Mouse (Mus musculus) myocyte (in vitro differentiated cells): Measurements from ENCODE around the gene Olfr1375. TPM values are rescaled to one million over a fixed set of nuclear protein-coding genes. Genes with fewer than 3 reads are reported as not detected.
A peak's percentile ranks its signal among the peaks of the same experiment; 100 is the strongest.

Experiments
- H3K27me3 ChIP-seq: one replicate; pipeline ENCODE4 v1.6.1; 2011; ENCODE audit not compliant: control insufficient read depth, insufficient read depth, insufficient read length
- H3K36me3 ChIP-seq: one replicate; pipeline ENCODE4 v1.6.1; 2011; ENCODE audit not compliant: control insufficient read depth, insufficient read depth
- H3K4me2 ChIP-seq: one replicate; pipeline ENCODE4 v1.6.1; 2011; ENCODE audit warnings: low read depth, control low read depth
- H3K4me3 ChIP-seq: one replicate; pipeline ENCODE4 v1.5.1; 2011; ENCODE audit warnings: mild to moderate bottlenecking, control low read depth, moderate library complexity
- H3K79me2 ChIP-seq: one replicate; pipeline ENCODE4 v1.6.1; 2011; ENCODE audit not compliant: control insufficient read depth, insufficient read depth
- H3ac ChIP-seq: one replicate; pipeline ENCODE4 v1.6.1; 2011; ENCODE audit not compliant: control insufficient read depth, insufficient read length
- CEBPB ChIP-seq: IDR thresholded peaks from 2 replicates; pipeline ENCODE4 v1.6.1; 2011; ENCODE audit warnings: mild to moderate bottlenecking, moderate library complexity; ENCODE audit not compliant: poor library complexity, insufficient read depth, severe bottlenecking
- E2F4 ChIP-seq: IDR thresholded peaks from one replicate; pipeline ENCODE4 v1.6.1; 2011; ENCODE audit warnings: mild to moderate bottlenecking, control low read depth, moderate library complexity; ENCODE audit not compliant: insufficient read depth
- MAX ChIP-seq: IDR thresholded peaks from one replicate; pipeline ENCODE4 v1.6.1; 2011; ENCODE audit warnings: low read depth, mild to moderate bottlenecking, control low read depth
- MYOD1 ChIP-seq, 3 experiments: IDR thresholded peaks; one replicate each; pipeline ENCODE4 v1.6.1; 2011; ENCODE audit warnings: control low read depth in 2 of 3, low read depth in 2 of 3, mild to moderate bottlenecking in 2 of 3, moderate library complexity in 1 of 3; ENCODE audit not compliant: insufficient read length in 2 of 3, control insufficient read depth in 1 of 3
- MYOG ChIP-seq, 3 experiments: IDR thresholded peaks; one replicate each; pipeline ENCODE4 v1.6.1; 2011; ENCODE audit warnings: control low read depth in 2 of 3, low read depth in 2 of 3, mild to moderate bottlenecking in 2 of 3; ENCODE audit not compliant: insufficient read length in 2 of 3, control insufficient read depth in 1 of 3, insufficient read depth in 1 of 3
- POLR2A ChIP-seq: IDR thresholded peaks from one replicate; pipeline ENCODE4 v1.6.1; 2011; ENCODE audit warnings: low read depth, mild to moderate bottlenecking, control low read depth, moderate library complexity; ENCODE audit not compliant: insufficient read length
- POLR2AphosphoS2 ChIP-seq: IDR thresholded peaks from one replicate; pipeline ENCODE4 v1.6.1; 2011; ENCODE audit warnings: low read depth, control low read depth; ENCODE audit not compliant: insufficient read length
- REST ChIP-seq: IDR thresholded peaks from one replicate; pipeline ENCODE4 v1.6.1; 2011; ENCODE audit warnings: mild to moderate bottlenecking, control low read depth, moderate library complexity; ENCODE audit not compliant: insufficient read depth, insufficient read length
- SRF ChIP-seq: IDR thresholded peaks from one replicate; pipeline ENCODE4 v1.6.1; 2011; ENCODE audit warnings: low read depth; ENCODE audit not compliant: control insufficient read depth, insufficient read length
- TCF12 ChIP-seq: IDR thresholded peaks from one replicate; pipeline ENCODE4 v1.6.1; 2011; ENCODE audit warnings: mild to moderate bottlenecking, control low read depth; ENCODE audit not compliant: poor library complexity, insufficient read depth, severe bottlenecking
- TCF3 ChIP-seq: IDR thresholded peaks from one replicate; pipeline ENCODE4 v1.6.1; 2011; ENCODE audit warnings: low read depth, control low read depth; ENCODE audit not compliant: insufficient read length
- USF1 ChIP-seq: IDR thresholded peaks from one replicate; pipeline ENCODE4 v1.6.1; 2011; ENCODE audit warnings: low read depth, mild to moderate bottlenecking, control low read depth, moderate library complexity
- polyA plus RNA-seq: library from polyadenylated mRNA; unstranded; fragments of >200 nt; fragmentation: generic; extraction: Trizol; gene quantifications from one replicate; pipeline ENCODE4 v1.2.1, GENCODE M21; 2012; ENCODE audit warnings: missing spikeins

Gene Olfr1375
- polyA plus RNA-seq, 1 experiment = not detected

GRCm38 (mm10) chr11:51063841-51064240, 15.9 kb downstream of the Olfr1375 start:
- H3ac ChIP-seq = no peak overlapping the region
- H3K79me2 ChIP-seq = no peaks in the 10 kb centered on the region
- H3K27me3 ChIP-seq = no peaks in the 10 kb centered on the region
- no peak overlapping the region for H3K4me2 ChIP-seq
- H3K36me3 ChIP-seq = peaks cover 15% of the 10 kb centered on the region
- no peak overlapping the region for H3K4me3 ChIP-seq
- TF ChIP-seq MAX (no peak), MYOG (IDR thresholded peaks at IDR 0.05; ENCODE audit: control insufficient read depth in 1 of 3, insufficient read depth in 1 of 3, insufficient read length in 2 of 3, low read depth in 2 of 3) (no peak), MYOD1 (IDR thresholded peaks at IDR 0.05; ENCODE audit: control insufficient read depth in 1 of 3, insufficient read length in 2 of 3, low read depth in 2 of 3) (no peak), E2F4 (no peak), POLR2AphosphoS2 (no peak), TCF12 (no peak), USF1 (no peak), TCF3 (no peak)

DNA sequence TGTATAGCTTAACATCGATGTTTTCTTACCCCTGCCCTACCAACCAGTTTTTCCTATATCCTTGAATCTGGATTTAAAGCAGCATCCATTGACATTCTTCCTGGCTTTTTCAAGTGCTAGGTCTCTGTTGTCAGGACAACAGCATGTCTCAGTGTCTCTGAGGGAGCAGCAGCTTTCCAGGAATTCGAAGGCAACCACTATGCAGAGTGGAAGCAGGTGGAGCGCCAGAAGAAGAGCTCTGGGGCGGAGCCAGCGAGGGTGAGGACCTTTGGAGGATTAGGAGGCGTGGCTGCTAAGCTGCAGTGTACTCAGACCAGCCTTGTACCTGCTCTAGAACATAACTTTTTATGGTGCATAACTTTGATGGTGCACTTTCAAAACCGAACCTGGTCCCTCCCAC, 36.6 kb downstream of the Olfr1375 start:
- Histone ChIP-seq H3ac (no peak overlapping the region), H3K36me3 (no peaks in the 10 kb centered on the region), H3K79me2 (no peaks in the 10 kb centered on the region), H3K27me3 (peaks cover 10% of the 10 kb centered on the region), H3K4me3 (no peak overlapping the region), H3K4me2 (no peak overlapping the region)
- TF ChIP-seq POLR2A = no peak
- no peak for TF ChIP-seq CEBPB
- no peak for TF ChIP-seq TCF12
- TF ChIP-seq MYOD1 (IDR thresholded peaks at IDR 0.05; ENCODE audit: control insufficient read depth in 1 of 3, insufficient read length in 2 of 3, low read depth in 2 of 3) = no peak
- TF ChIP-seq USF1 = no peak
- no peak for TF ChIP-seq MYOG (IDR thresholded peaks at IDR 0.05; ENCODE audit: control insufficient read depth in 1 of 3, insufficient read depth in 1 of 3, insufficient read length in 2 of 3, low read depth in 2 of 3)
- no peak for TF ChIP-seq POLR2AphosphoS2
- TF ChIP-seq TCF3 = no peak

GRCm38 (mm10) chr11:51085269-51085668, 37.4 kb downstream of the Olfr1375 start:
- TF ChIP-seq POLR2AphosphoS2 = no peak
- TF ChIP-seq TCF12 = no peak
- peak in 1 of 3 experiments; percentile 2 for TF ChIP-seq MYOD1 (IDR thresholded peaks at IDR 0.05; ENCODE audit: control insufficient read depth in 1 of 3, insufficient read length in 2 of 3, low read depth in 2 of 3)
- no peak for TF ChIP-seq SRF
- TF ChIP-seq MYOG (IDR thresholded peaks at IDR 0.05; ENCODE audit: control insufficient read depth in 1 of 3, insufficient read depth in 1 of 3, insufficient read length in 2 of 3, low read depth in 2 of 3) = no peak
- TF ChIP-seq USF1 = no peak
- TF ChIP-seq REST = no peak
- Histone ChIP-seq H3K79me2 (no peaks in the 10 kb centered on the region), H3K36me3 (no peaks in the 10 kb centered on the region), H3ac (no peak overlapping the region), H3K4me2 (no peak overlapping the region), H3K4me3 (no peak overlapping the region), H3K27me3 (peaks cover 10% of the 10 kb centered on the region)

Other genes starting within 250 kb of the Olfr1375 start
- gene Zfp354c, start 220.4 kb upstream of the Olfr1375 start, polyA plus RNA-seq = 1.6 TPM
- not detected for gene Zfp879, start 206.6 kb upstream of the Olfr1375 start, polyA plus RNA-seq
- gene Grm6, start 197.4 kb upstream of the Olfr1375 start, polyA plus RNA-seq = not detected
- gene Zfp454, start 160.5 kb upstream of the Olfr1375 start, polyA plus RNA-seq = 0.13 TPM
- 1.3 TPM for gene Zfp2, start 131.9 kb upstream of the Olfr1375 start, polyA plus RNA-seq
- gene Zfp354b, start 116.5 kb upstream of the Olfr1375 start, polyA plus RNA-seq = 0.13 TPM
- gene 4933414I15Rik, start 104.3 kb upstream of the Olfr1375 start, polyA plus RNA-seq = not detected
- gene Prop1, start 94.3 kb upstream of the Olfr1375 start, polyA plus RNA-seq = not detected
- not detected for gene Olfr1378, start 81.6 kb upstream of the Olfr1375 start, polyA plus RNA-seq
- gene Olfr1377, start 66.1 kb upstream of the Olfr1375 start, polyA plus RNA-seq = not detected
- gene Olfr51, start 44.5 kb upstream of the Olfr1375 start, polyA plus RNA-seq = not detected
- gene Olfr54, start 33.9 kb upstream of the Olfr1375 start, polyA plus RNA-seq = not detected
- gene Zfp354a, start 11.1 kb downstream of the Olfr1375 start, polyA plus RNA-seq = 0.95 TPM
- not detected for gene Gm12569, start 172.4 kb downstream of the Olfr1375 start, polyA plus RNA-seq
- 12.4 TPM for gene Clk4, start 213.6 kb downstream of the Olfr1375 start, polyA plus RNA-seq
- not detected for gene BC049762, start 214.9 kb downstream of the Olfr1375 start, polyA plus RNA-seq
- 10.3 TPM for gene Col23a1, start 241.8 kb downstream of the Olfr1375 start, polyA plus RNA-seq